Mouse (Mus musculus) midbrain, postnatal 0 days (tissue): ENCODE results near the gene Rimbp2. TPM values are rescaled to one million over a fixed set of nuclear protein-coding genes. Genes with fewer than 3 reads are reported as not detected.

Experiments used
- ATAC-seq: fragments of 200-750 bp; cut with Nextera tagmentation; 2 replicates; pipeline ENCODE4 v1.8.0; 2017; ENCODE audit warnings: moderate number of reproducible peaks, mild to moderate bottlenecking, moderate TSS enrichment, moderate library complexity; ENCODE audit not compliant: low FRiP score
- DNase-seq: peaks from one replicate; pipeline ENCODE4 v3.0.0-alpha.2; 2015; ENCODE audit warnings: low spot score
- H3K27ac ChIP-seq: fragments of 300-500 bp; sonication (generic); 2 replicates; pipeline ENCODE4 v1.5.1; 2014; ENCODE audit warnings: low read depth, mild to moderate bottlenecking, low read length, mixed read lengths
- H3K27me3 ChIP-seq: fragments of 300-500 bp; sonication (generic); 2 replicates; pipeline ENCODE4 v1.6.1; 2014; ENCODE audit warnings: low read length, control low read depth, mixed read lengths; ENCODE audit not compliant: insufficient read depth
- H3K36me3 ChIP-seq: fragments of 300-500 bp; sonication (generic); 2 replicates; pipeline ENCODE4 v1.6.1; 2014; ENCODE audit warnings: low read length, control low read depth, mixed read lengths; ENCODE audit not compliant: insufficient read depth
- H3K4me1 ChIP-seq: fragments of 300-500 bp; sonication (generic); 2 replicates; pipeline ENCODE4 v1.6.1; 2014; ENCODE audit warnings: mild to moderate bottlenecking, control low read depth, antibody characterized with exemption, low read length, mixed read lengths; ENCODE audit not compliant: insufficient read depth
- H3K4me2 ChIP-seq: fragments of 300-500 bp; sonication (generic); 2 replicates; pipeline ENCODE4 v1.6.1; 2014; ENCODE audit warnings: low read depth, mild to moderate bottlenecking, low read length, mixed read lengths; ENCODE audit not compliant: poor library complexity, severe bottlenecking
- H3K4me3 ChIP-seq: fragments of 300-500 bp; sonication (generic); 2 replicates; pipeline ENCODE4 v1.5.1; 2014; ENCODE audit warnings: low read depth, mild to moderate bottlenecking, low read length, moderate library complexity
- H3K9ac ChIP-seq: fragments of 300-500 bp; sonication (generic); replicated peaks from 2 replicates; pipeline ENCODE4 v1.6.1; 2014; ENCODE audit warnings: mild to moderate bottlenecking, low read length, moderate library complexity, mixed read lengths; ENCODE audit not compliant: poor library complexity, severe bottlenecking
- H3K9me3 ChIP-seq: fragments of 300-500 bp; sonication (generic); 2 replicates; pipeline ENCODE4 v1.6.1; 2016; ENCODE audit warnings: low read length, control low read depth
- CTCF ChIP-seq: IDR thresholded peaks from 2 replicates; pipeline ENCODE4 v1.5.1; 2016; ENCODE audit warnings: antibody characterized with exemption, mild to moderate bottlenecking
- WGBS: fragments of 180-500 bp; shearing (Covaris S2); extraction: QIAGEN DNeasy Blood & Tissue Kit; methylation state at CpG from one replicate; pipeline ENCODE4 v1.1.7; 2014; 5-methylcytosine and 5-hydroxymethylcytosine counted together
- polyA plus RNA-seq: library from polyadenylated mRNA; unstranded; fragments of >200 nt; fragmentation: Nextera tagmentation; extraction: Ambion mirVana; gene quantifications from 2 replicates; pipeline ENCODE4 v1.2.1, GENCODE M21; 2015
- total RNA-seq: library from RNA; depleted of rRNA; stranded (reverse); fragments of >200 nt; gene quantifications from 2 replicates; pipeline ENCODE4 v1.2.3, GENCODE M21; 2014

Gene Rimbp2
- total and polyA plus RNA-seq, 2 experiments from 2014 or later = 6.1 to 22.7 TPM

- Histone ChIP-seq H3K9me3 (no peaks in the 10 kb centered on the region), H3K9ac (peak overlapping the region; percentile 90), H3K27ac (no peak overlapping the region), H3K27me3 (no peaks in the 10 kb centered on the region), H3K4me1 (peaks cover 7% of the 10 kb centered on the region; the same call in 1 of the 2 replicates), H3K4me3 (peak overlapping the region; percentile 64), H3K36me3 (no peaks in the 10 kb centered on the region), H3K4me2 (peak overlapping the region; percentile 78)
- 37% methylated on average over 4 of the region's 4 CpGs for WGBS
- DNase-seq (no peak), ATAC-seq (no peak)
- no peak for TF ChIP-seq CTCF
These were observed 1.8 kb downstream of the Rimbp2 start for GRCm38 (mm10) chr5:128951472-128951871.

- H3K9me3 ChIP-seq = no peaks in the 10 kb centered on the region
- no peak overlapping the region for H3K4me3 ChIP-seq
- ATAC-seq (no peak), DNase-seq (no peak)
- H3K4me2 ChIP-seq = no peak overlapping the region
- H3K36me3 ChIP-seq = no peaks in the 10 kb centered on the region; the same call in 1 of the 2 replicates
- peak; percentile 54 for TF ChIP-seq CTCF
- 85% methylated on average over 5 of the region's 5 CpGs for WGBS
- H3K4me1 ChIP-seq = peaks cover 2% of the 10 kb centered on the region; the same call in 1 of the 2 replicates
- H3K27ac ChIP-seq = no peak overlapping the region
- H3K9ac ChIP-seq = no peak overlapping the region
- no peaks in the 10 kb centered on the region for H3K27me3 ChIP-seq
These were observed 6.2 kb downstream of the Rimbp2 start for GRCm38 (mm10) chr5:128947093-128947492.

DNA sequence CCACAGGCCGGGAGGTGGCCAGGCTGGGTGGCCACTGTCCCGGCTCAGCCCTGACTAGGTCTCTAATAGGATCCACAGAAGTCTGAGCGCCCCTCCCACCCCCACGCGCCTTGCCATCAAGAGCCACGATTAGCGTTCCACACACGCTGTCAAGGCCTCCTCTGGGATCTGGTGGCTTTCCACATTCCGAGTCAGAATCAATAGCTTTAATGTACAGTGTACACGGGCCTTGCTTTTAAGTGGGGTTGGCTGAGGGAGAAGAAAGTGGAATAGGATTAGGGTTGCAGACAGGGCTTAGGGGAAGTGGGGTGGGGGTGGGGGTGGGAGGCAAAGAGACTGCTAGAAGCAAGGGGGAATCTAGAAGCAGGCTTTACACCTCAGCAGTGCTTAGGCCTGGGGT lies 12.8 kb downstream of the Rimbp2 start:
- no peak for ATAC-seq
- H3K9ac ChIP-seq = no peak overlapping the region
- H3K4me1 ChIP-seq = no peaks in the 10 kb centered on the region
- TF ChIP-seq CTCF = no peak
- no peak for DNase-seq
- no peaks in the 10 kb centered on the region for H3K36me3 ChIP-seq
- no peaks in the 10 kb centered on the region for H3K27me3 ChIP-seq
- 55% methylated on average over 10 of the region's 10 CpGs for WGBS
- H3K4me2 ChIP-seq = no peak overlapping the region
- H3K9me3 ChIP-seq = no peaks in the 10 kb centered on the region
- no peak overlapping the region for H3K4me3 ChIP-seq
- H3K27ac ChIP-seq = no peak overlapping the region

DNA sequence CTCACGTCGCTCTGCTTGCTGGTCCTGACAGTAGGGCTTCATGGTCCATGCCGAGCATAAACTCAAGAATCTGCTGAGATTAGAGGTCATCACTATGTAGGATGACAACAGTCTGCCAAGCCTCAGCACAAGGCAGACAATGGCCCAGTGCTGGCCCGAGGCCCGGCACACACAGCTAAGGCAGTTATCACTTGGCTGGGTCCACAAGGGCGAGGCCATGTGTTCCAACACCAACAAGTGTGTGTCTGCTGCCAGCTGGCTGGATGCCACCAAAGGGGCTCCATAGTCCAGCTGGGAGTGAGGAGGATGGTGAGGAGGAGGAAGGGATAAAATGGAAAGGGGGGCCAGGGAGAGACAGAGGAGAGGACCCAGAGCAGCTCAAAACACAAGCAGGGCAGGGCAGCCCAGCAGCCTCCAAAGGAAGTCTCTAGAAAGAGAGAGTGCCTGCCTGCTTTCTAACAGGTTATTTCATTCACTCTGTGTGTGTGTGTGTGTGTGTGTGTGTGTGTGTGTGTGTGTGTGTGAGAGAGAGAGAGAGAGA lies 17.9 kb downstream of the Rimbp2 start:
- Histone ChIP-seq H3K9me3 (no peaks in the 10 kb centered on the region), H3K9ac (no peak overlapping the region), H3K36me3 (no peaks in the 10 kb centered on the region), H3K27ac (no peak overlapping the region), H3K27me3 (no peaks in the 10 kb centered on the region), H3K4me1 (no peaks in the 10 kb centered on the region), H3K4me2 (no peak overlapping the region), H3K4me3 (no peak overlapping the region)
- DNase-seq = peak; percentile 87
- WGBS = 60% methylated on average over 6 of the region's 6 CpGs
- TF ChIP-seq CTCF = no peak
- ATAC-seq = no peak; the same call in 1 of the 2 replicates

DNA sequence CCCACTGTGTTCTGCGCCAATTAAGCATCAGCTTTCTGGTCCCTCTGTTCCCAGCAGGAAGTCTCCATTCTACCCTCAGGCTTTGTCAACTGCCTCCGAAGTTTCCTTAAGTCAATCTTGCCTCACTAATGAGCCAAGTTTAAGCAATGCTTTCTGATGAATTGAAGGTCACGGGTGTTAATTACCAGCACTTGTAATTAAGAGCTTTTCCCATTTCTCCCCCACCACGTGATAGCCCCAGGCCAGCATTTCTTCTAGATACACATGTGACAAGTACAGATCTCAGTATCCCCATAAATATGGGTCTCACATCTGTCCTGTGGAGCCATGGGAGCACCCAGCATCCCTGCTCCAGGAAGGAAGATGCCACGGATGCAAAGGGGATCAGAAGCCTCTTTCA lies 20.5 kb downstream of the Rimbp2 start:
- Histone ChIP-seq H3K4me2 (no peak overlapping the region), H3K9ac (no peak overlapping the region), H3K27me3 (no peaks in the 10 kb centered on the region), H3K9me3 (no peaks in the 10 kb centered on the region), H3K36me3 (no peaks in the 10 kb centered on the region), H3K4me1 (no peaks in the 10 kb centered on the region), H3K27ac (no peak overlapping the region), H3K4me3 (no peak overlapping the region)
- peak; percentile 52 for DNase-seq
- WGBS = 40% methylated on average over 5 of the region's 5 CpGs
- no peak for TF ChIP-seq CTCF
- no peak for ATAC-seq

GRCm38 (mm10) chr5:128925073-128925472 lies 28.2 kb downstream of the Rimbp2 start:
- WGBS = 78% methylated on average over 4 of the region's 4 CpGs
- no peaks in the 10 kb centered on the region for H3K36me3 ChIP-seq
- TF ChIP-seq CTCF = no peak

More at GRCm38 (mm10) chr5:128925073-128925472, 28.2 kb downstream of the Rimbp2 start:
- H3K4me1 ChIP-seq = no peaks in the 10 kb centered on the region
- H3K27me3 ChIP-seq = no peaks in the 10 kb centered on the region
- no peak overlapping the region for H3K4me2 ChIP-seq
- no peak overlapping the region for H3K27ac ChIP-seq
- no peak overlapping the region for H3K9ac ChIP-seq
- no peak overlapping the region for H3K4me3 ChIP-seq
- DNase-seq = no peak
- ATAC-seq = no peak
- H3K9me3 ChIP-seq = no peaks in the 10 kb centered on the region
